Mouse (Mus musculus) heart, embryonic 14.5 days (tissue): Measurements from ENCODE around the gene Tatdn3. TPM values are rescaled to one million over a fixed set of nuclear protein-coding genes. Genes with fewer than 3 reads are reported as not detected.

Experiments used
- ATAC-seq: fragments of 200-750 bp; cut with Nextera tagmentation; 2 replicates; pipeline ENCODE4 v1.8.0; 2017; ENCODE audit warnings: low read depth, moderate TSS enrichment; ENCODE audit not compliant: insufficient number of reproducible peaks, insufficient read depth, low FRiP score
- H3K27ac ChIP-seq, 2 experiments: fragments of 200-500 bp in 1 of 2; fragments of 300-500 bp in 1 of 2; sonication (generic) in 1 of 2; replicated peaks in 1 of 2; 2 replicates each; pipeline ENCODE4 v1.5.1; 2012 to 2014; ENCODE audit warnings: low read depth in 2 of 2, low read length in 2 of 2, control low read depth in 1 of 2, mild to moderate bottlenecking in 1 of 2, mixed read lengths in 1 of 2; ENCODE audit not compliant: control insufficient read depth in 1 of 2, insufficient read depth in 1 of 2
- H3K27me3 ChIP-seq: fragments of 300-500 bp; sonication (generic); 2 replicates; pipeline ENCODE4 v1.6.1; 2014; ENCODE audit warnings: mild to moderate bottlenecking, low read length, control low read depth; ENCODE audit not compliant: control insufficient read depth, insufficient read depth
- H3K36me3 ChIP-seq: fragments of 300-500 bp; sonication (generic); 2 replicates; pipeline ENCODE4 v1.6.1; 2014; ENCODE audit warnings: mild to moderate bottlenecking, control low read depth, low read length, mixed read lengths; ENCODE audit not compliant: control insufficient read depth, insufficient read depth
- H3K4me1 ChIP-seq, 2 experiments: fragments of 200-500 bp in 1 of 2; fragments of 300-500 bp in 1 of 2; sonication (generic) in 1 of 2; 2 replicates each; pipeline ENCODE4 v1.6.1; 2012 to 2014; ENCODE audit warnings: low read length in 2 of 2, control low read depth in 1 of 2, mixed read lengths in 1 of 2; ENCODE audit not compliant: control insufficient read depth in 2 of 2, insufficient read depth in 2 of 2
- H3K4me2 ChIP-seq: fragments of 300-500 bp; sonication (generic); 2 replicates; pipeline ENCODE4 v1.6.1; 2014; ENCODE audit warnings: mild to moderate bottlenecking, low read length
- H3K4me3 ChIP-seq, 2 experiments: fragments of 200-500 bp in 1 of 2; fragments of 300-500 bp in 1 of 2; sonication (generic) in 1 of 2; 2 replicates each; pipeline ENCODE4 v1.5.1; 2012 to 2014; ENCODE audit warnings: low read length in 2 of 2, mild to moderate bottlenecking in 2 of 2, control low read depth in 1 of 2, low read depth in 1 of 2, moderate library complexity in 1 of 2; ENCODE audit not compliant: control insufficient read depth in 1 of 2, insufficient read depth in 1 of 2
- H3K9ac ChIP-seq: fragments of 300-500 bp; sonication (generic); 2 replicates; pipeline ENCODE4 v1.6.1; 2014; ENCODE audit warnings: mild to moderate bottlenecking, low read length
- H3K9me3 ChIP-seq: fragments of 300-500 bp; sonication (generic); 2 replicates; pipeline ENCODE4 v1.6.1; 2016; ENCODE audit warnings: low read length, control low read depth; ENCODE audit not compliant: control insufficient read depth
- WGBS: fragments of 180-500 bp; shearing (Covaris S2); extraction: QIAGEN DNeasy Blood & Tissue Kit; methylation state at CpG from one replicate; pipeline ENCODE4 v1.1.7; 2014; 5-methylcytosine and 5-hydroxymethylcytosine counted together
- polyA plus RNA-seq: library from polyadenylated mRNA; unstranded; fragments of >200 nt; fragmentation: Nextera tagmentation; extraction: Ambion mirVana; gene quantifications from 2 replicates; pipeline ENCODE4 v1.2.1, GENCODE M21; 2014

Gene Tatdn3
- polyA plus RNA-seq, 1 experiment from 2014 or later = 25.9 TPM

DNA sequence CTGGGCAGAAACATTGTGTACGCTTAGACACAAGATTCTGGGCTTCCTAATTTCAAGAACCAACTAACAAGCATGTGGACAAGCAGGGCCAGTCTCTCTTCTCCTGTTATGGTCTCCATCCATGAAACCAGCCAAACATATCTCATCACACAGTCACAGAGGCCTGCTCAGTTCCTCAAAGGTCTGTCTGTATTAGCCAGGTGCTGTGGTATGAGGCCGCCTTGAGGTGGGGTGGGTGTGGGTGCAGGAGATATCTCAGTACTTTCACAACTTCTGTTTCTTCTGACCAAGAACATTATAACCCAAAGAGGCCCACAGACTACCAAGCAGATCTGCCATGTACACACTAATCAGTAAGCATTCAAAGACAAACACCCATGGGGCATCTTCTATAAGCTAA, 17.5 kb downstream of the Tatdn3 start:
- 93% methylated on average over 2 of the region's 2 CpGs for WGBS
- H3K4me3 ChIP-seq = no peak overlapping the region
- peaks cover 5% of the 10 kb centered on the region; the same call in 1 of the 2 replicates for H3K36me3 ChIP-seq
- H3K9ac ChIP-seq = no peak overlapping the region
- H3K9me3 ChIP-seq = no peaks in the 10 kb centered on the region
- no peak overlapping the region for H3K4me2 ChIP-seq
- no peaks in the 10 kb centered on the region for H3K4me1 ChIP-seq
- H3K27me3 ChIP-seq = no peaks in the 10 kb centered on the region
- no peak for ATAC-seq
- no peak overlapping the region for H3K27ac ChIP-seq

- Histone ChIP-seq H3K9ac (no peak overlapping the region), H3K27ac (no peak overlapping the region), H3K36me3 (peaks cover 5% of the 10 kb centered on the region; the same call in 1 of the 2 replicates), H3K27me3 (no peaks in the 10 kb centered on the region), H3K4me3 (no peak overlapping the region), H3K9me3 (no peaks in the 10 kb centered on the region), H3K4me2 (no peak overlapping the region), H3K4me1 (no peaks in the 10 kb centered on the region)
- 61% methylated on average over 3 of the region's 3 CpGs for WGBS
- no peak for ATAC-seq
These were observed 20.0 kb downstream of the Tatdn3 start for GRCm38 (mm10) chr1:191042688-191043087.

GRCm38 (mm10) chr1:191042106-191042505, 20.6 kb downstream of the Tatdn3 start:
- no peaks in the 10 kb centered on the region for H3K27me3 ChIP-seq
- WGBS = 77% methylated on average over 5 of the region's 5 CpGs
- ATAC-seq = no peak

GRCm38 (mm10) chr1:191041352-191041751, 21.4 kb downstream of the Tatdn3 start:
- no peaks in the 10 kb centered on the region for H3K4me1 ChIP-seq
- H3K27ac ChIP-seq = no peak overlapping the region
- H3K9ac ChIP-seq = no peak overlapping the region
- H3K4me2 ChIP-seq = no peak overlapping the region
- H3K27me3 ChIP-seq = no peaks in the 10 kb centered on the region
- H3K36me3 ChIP-seq = peaks cover 5% of the 10 kb centered on the region; the same call in 1 of the 2 replicates
- no peak for ATAC-seq
- H3K4me3 ChIP-seq = no peak overlapping the region
- no peaks in the 10 kb centered on the region for H3K9me3 ChIP-seq

More at GRCm38 (mm10) chr1:191042106-191042505, 20.6 kb downstream of the Tatdn3 start:
- no peak overlapping the region for H3K27ac ChIP-seq
- H3K4me2 ChIP-seq = no peak overlapping the region
- H3K36me3 ChIP-seq = peaks cover 5% of the 10 kb centered on the region; the same call in 1 of the 2 replicates
- H3K9ac ChIP-seq = no peak overlapping the region
- H3K4me3 ChIP-seq = no peak overlapping the region
- H3K9me3 ChIP-seq = no peaks in the 10 kb centered on the region
- no peaks in the 10 kb centered on the region for H3K4me1 ChIP-seq

DNA sequence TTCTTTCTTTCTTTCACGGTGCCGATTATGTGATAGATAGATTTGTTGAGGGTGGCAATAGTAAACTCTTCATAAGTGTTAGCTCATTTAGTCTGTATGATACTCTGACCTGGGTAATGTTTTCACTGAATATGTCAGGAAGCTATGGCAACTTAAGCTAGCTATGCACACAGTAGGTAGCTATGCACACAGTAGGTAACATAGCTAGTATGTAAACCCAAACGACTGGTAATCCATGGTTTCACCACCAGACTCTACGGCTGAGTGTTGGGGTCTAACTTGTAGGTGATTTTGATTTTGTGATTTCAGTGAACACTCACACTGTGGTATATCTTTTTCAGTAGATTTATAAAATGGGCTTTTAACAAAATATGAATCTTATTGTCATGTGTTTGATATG, 24.7 kb downstream of the Tatdn3 start:
- no peaks in the 10 kb centered on the region for H3K36me3 ChIP-seq
- no peak overlapping the region for H3K4me2 ChIP-seq
- H3K27ac ChIP-seq = no peak overlapping the region
- WGBS = 84% methylated on average over 4 of the region's 4 CpGs
- H3K4me1 ChIP-seq = no peaks in the 10 kb centered on the region
- no peaks in the 10 kb centered on the region for H3K27me3 ChIP-seq
- no peaks in the 10 kb centered on the region for H3K9me3 ChIP-seq
- ATAC-seq = no peak
- H3K9ac ChIP-seq = no peak overlapping the region
- no peak overlapping the region for H3K4me3 ChIP-seq

- H3K36me3 ChIP-seq = no peaks in the 10 kb centered on the region
- no peak within 1 kb of the TSS for H3K9ac ChIP-seq
- H3K27me3 ChIP-seq = no peaks in the 10 kb centered on the region
- WGBS = 67% methylated on average over 6 of the region's 6 CpGs
- no peak for ATAC-seq
- no peaks in the 10 kb centered on the region for H3K9me3 ChIP-seq
- no peaks in the 10 kb centered on the region for H3K4me1 ChIP-seq
- no peak within 1 kb of the TSS for H3K4me3 ChIP-seq
- H3K4me2 ChIP-seq = no peak within 1 kb of the TSS
- H3K27ac ChIP-seq = no peak within 1 kb of the TSS
These were observed 26.0 kb downstream of the Tatdn3 start, which contains the start of gene Spata45 for GRCm38 (mm10) chr1:191036554-191037334. Gene Spata45 (plus strand): TSS chr1:191036639.

- Histone ChIP-seq H3K4me1 (no peaks in the 10 kb centered on the region), H3K27ac (no peak overlapping the region), H3K36me3 (no peaks in the 10 kb centered on the region), H3K9me3 (no peaks in the 10 kb centered on the region), H3K27me3 (no peaks in the 10 kb centered on the region), H3K4me2 (no peak overlapping the region), H3K4me3 (no peak overlapping the region), H3K9ac (no peak overlapping the region)
- ATAC-seq = no peak
- 34% methylated on average over 4 of the region's 4 CpGs for WGBS
These were observed 27.1 kb downstream of the Tatdn3 start for GRCm38 (mm10) chr1:191035649-191036048.
